Mouse (Mus musculus) embryo, embryonic 11.5 days (tissue): Measurements from ENCODE around the gene Wdr53.
"Not testable (repeated sequence)": the region's sequence is repeated elsewhere in the genome, so short reads cannot be mapped to it uniquely, and the experiment has no call there.

Experiments used
- DNase-seq: peaks from one replicate; pipeline ENCODE4 v3.0.0-alpha.2; 2012; ENCODE audit warnings: low read depth, low spot score

Wdr53 gene

DNA sequence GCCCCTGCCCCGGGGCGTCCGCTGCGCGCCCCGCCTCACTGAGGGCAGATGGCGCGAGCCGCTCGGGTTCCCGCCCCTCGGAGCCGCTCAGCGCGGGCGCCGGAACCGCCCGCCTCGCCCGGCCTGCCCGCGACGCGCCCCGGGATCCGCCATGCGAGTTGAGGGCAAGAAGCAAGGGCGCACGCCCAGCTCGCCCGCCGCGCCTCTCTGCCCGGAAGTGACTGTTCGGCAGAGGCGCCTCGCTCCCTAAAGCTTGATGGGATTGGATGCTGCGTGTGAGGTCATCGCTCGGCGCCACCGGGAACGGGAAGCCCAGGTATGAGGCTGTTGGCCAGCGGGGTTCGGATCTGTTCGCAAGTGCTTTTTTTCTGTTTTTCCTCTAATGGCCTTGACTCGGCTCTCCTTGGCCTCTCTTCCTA is at the start of gene Wdr53, which contains the start of gene Fbxo45:
Wdr53 (plus strand) TSS at position 276 of the 419 bp plus-strand sequence.
Fbxo45 (minus strand) TSS at position 207 of the 419 bp plus-strand sequence.
- peak; percentile 89 for DNase-seq

DNA sequence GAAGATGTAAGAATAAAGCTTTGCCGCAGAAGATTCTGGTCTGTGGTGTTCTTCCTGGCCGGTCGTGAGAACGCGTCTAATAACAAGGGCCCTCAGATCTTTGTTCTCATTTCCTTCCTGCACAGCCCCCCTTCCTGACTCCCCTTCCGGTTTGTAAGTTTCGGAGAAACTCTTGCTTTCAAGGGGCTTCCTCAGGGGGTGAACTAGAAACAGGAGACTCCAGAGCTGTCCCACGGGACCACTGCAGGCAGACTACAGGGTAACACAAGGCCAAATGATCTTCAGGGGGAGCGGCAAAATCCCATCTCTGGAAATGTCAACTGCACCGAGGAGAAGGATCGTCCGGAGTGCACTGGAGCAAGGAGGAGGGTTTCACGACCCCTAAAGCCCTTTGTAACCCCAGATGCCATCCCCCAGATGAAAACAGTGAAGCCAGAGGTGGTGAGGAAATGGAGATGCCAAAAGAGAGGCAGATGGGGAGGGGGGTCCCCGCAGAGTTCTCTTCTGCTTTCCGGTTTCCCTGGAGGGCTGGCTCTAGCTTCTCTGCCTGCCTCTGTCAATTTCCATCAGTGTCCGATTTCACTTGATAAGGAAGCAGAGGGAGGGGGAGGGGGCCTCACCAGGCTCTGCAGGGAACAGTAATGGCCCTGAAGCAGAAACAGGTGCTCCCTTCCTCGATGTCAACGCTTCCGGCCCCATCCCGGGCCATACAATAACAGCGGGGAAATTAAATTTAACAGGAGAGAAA is 46.6 kb upstream of the Wdr53 start:
- DNase-seq, result peak; percentile 54

DNA sequence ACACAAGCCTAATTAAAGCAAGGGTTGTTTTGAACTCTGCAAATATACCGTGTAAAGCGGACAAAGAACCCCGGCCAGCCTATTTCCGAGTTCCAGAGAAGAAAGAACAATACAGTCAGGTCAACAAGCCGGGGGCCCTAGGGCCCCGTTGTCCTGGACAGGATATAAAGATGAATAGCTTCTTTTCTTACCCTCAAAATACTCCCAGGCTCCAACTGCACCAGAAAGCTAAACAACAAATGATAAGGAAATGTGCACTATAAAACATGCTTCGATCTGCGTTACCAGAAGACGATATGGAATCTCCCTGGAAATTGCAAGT is 46.1 kb upstream of the Wdr53 start:
- peak; percentile 17 for DNase-seq

DNA sequence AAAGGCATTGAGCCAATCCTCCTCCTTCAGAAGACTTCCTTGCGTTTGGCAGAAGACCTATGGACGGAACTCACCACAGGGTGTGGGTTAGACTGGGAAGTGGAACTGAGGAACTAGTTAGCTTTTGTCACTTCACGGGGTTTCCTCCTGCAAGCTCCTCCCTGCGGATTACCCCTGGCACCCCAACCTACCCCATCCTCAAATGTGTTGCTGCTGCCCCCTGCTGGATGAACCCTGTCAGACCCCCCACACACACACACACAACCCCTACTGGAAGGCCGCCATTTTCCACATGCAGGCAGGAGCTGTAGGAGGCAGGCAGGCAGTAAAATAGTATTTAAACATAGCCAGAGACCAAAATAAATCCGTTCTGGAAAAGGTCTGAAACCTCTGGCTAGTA is 44.3 kb upstream of the Wdr53 start:
- no peak for DNase-seq

DNA sequence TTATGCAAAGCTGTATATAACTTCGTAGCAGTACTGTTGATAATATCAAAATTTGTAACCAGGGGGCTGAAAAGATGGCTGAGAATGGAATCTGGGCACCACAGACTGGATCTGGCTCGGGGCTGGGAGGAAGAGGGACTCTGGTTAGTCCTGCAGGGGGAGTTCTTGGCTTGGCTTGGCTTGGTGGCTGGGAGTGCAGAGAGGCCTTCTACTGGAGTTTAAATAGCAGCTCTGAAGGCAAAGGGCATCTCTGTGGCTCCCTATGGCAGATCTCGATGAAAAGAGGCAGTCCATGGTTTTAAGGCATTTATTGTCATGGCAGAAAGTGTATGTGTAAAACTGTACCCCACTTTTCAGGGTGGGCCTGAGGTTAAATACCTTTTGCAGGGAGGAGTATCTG is 42.1 kb upstream of the Wdr53 start:
- no peak for DNase-seq

DNA sequence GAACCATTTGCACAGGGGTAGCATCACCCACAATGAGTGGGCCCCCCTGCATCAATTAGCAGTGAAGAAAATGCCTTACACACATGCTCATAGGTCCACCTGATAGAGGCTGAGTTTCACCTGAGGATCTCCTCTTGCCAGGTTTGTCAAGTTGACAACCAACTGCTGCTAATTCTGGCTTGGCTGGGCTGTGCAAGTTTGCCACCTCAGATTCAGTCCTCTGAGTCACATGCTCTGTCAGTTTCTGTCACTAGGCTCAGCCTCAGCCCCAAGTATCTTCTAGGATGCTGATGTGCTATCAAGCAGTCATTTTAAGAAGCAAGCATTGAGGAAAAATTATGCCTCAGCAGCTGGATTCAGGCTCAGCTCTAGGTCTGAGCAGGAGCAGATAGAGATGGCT is 32.9 kb upstream of the Wdr53 start:
- no peak for DNase-seq

DNA sequence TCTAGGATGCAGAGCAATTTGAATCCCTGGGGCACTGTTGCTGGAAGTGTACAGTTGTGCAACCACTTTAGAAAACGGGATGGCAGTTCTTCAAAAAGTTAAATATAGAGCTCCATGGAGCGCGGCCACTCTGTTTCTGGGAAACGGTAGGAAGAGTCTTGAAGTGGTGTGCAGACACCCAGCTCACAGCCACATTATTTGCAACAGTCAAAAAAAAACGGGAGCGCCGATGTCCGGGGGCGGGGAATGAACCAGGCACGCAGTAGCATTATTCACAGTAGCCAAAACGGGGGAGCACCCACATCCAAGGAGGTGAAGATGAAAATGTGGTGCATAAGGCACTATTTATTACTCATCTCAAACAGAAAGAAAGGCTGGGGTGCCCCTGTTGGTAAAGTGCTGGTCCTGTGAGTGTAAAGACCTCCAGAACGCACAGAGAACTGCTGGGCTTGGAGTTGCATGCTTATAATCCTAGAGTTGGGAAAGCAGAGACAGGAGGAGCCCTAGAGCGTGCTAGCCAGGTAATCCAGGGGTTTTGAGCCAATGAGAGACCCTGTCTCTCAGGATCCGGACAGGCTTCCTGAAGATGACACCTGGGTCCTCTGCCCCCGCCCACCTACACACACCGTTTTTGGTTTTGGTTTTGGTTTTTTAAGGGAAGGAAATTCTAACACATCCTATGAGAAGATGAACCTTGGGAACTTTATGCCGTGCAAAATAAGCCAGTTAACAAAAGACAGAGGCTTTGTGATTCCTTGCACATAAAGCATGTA is 32.0 kb upstream of the Wdr53 start:
- DNase-seq, result no peak

DNA sequence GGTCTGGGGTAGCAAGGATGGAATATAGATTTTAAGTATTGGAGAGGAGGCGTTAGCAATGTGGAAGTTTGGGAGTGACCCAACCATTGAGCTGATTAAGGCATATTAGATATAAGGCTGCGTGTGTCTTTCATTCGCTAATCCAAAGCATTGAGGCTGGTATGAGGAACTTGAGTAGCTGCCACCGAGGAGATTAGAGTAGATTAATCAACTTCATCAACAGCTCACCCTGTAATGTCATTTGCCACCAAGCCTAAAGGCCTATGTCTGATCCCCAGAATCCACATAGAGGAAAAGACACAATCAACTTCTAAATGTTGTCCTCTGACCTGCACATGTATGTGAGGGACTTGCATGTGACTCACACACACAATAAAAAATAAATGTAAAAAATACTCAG is 25.2 kb upstream of the Wdr53 start:
- no peak for DNase-seq

DNA sequence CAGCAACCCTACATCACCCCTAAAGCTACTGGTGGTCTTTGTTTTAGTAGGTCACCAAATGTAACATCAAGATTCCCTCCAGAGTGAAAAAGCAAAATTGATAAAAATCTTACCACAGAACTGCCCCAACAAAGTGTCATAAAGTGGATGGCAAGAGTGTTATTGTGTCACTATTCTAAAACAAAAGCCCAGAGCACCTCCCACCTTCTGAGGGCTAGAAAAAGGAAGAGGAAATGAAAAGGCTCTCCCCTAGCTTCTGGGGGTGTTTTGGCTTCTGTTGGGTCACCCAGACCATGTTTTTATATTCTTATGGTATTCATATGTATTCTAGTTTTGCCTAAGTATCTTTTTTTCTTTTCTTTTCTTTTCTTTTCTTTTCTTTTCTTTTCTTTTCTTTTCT is 24.6 kb upstream of the Wdr53 start:
- no peak for DNase-seq

DNA sequence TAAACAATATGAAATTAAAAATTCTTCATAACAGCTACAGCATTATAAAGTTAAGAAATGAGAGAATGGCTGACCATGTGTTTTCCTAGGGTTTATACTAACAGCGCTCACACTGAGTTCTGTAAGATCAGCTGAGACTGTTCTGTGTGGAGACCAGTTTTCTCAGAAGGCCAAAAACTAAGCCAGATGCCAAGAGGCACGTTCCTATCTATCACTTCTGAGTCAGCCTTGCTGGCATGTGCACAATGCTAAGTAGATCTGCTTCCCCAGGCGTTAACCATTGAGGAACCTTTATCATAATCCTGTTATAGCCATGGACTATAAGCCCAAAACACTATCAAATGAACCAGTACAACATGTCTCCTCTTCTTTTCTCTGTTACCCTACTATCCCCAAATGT is 15.0 kb upstream of the Wdr53 start:
- not testable (repeated sequence) for DNase-seq

DNA sequence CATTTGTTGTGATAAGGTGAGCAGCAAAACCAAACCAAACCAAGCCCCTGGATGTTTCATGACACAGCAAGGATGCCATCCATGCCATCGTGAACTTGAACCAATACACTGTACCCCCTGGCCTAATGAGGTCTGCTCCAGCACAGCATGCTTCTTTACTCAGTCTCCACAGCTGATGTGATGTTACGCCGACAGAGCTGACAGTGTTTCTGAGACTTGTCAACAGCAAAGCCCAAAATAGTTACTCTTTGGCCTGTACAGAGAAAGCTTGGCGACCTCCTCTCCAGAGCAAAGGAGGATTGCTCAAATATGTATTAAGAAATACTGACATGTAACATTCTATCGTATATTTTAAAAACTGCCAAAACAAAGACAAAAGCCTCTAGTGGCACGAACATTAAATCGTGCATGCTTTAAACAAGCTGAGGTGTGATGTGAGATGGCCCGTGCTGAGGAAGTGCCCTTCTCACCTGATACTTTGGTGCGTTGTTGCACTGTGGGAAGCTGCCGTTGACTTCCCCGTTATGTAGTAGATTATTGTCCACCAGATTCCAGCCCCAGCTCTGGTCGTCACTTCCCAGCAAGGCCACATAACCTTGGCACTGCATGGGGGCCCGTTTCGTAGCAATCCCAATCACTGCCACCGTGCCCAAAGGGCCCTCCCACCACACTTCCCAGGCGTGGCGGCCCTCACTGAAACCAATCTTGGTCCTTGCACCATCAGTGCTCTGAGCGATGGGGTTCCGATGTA is 8.9 kb upstream of the Wdr53 start:
- DNase-seq, result no peak

DNA sequence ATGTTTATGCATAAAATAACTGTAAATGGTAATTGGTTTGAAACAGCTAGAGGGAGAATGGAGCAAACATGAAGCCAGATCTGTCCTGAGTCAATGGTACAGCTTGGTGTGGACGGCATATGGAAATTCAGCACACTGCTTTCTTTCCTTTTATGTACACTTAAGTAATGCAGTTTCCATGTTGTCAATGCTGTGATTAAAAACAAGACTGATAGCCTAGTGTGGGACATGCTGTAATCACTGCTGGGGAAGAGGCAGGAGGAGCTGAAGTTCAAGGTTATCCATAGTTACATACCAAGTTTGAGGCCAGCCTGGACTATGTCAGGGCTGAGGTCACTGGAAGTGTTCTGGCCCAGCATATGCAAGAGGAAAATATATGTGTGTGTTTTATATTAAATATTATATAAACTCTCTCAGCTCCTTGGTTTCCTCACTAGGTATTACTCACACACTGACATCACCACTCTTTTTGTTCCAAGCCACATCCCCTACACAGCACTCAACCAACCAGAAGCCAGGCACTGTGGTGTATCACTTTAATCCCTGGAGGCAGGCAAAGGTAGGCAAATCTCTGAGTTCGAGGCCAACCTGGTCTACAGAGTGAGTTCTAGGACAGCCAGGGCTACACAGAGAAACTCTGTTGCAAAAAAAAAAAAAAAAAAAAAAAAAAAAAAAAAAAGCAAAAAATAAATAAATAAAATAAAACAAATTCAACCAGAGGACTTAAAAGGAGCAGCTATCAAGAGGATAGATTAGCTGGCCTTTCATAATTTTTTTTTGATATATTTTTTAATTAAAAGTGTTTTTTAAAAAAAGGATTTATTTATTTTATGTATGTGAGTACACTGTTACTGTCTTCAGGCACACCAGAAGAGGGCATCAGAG is 7.4 kb upstream of the Wdr53 start:
- DNase-seq, result no peak

DNA sequence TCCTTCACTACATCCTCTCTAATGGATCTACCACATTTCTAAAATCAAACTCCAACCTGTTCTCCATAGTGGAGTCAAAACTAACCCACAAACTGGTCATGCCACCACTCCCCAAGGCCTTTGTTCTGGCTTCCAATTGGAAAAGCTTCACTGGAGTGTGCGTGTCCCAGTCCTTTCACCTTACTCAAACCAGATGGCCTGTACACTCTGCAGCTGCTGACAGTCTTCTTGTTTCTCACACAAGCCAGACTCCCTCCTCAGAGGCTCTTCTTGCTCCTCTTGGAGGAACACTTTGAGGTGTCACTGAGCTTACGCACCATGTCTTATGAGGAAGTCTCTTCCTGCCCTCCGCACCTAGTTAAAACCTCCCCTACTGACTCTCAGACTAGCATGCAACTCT is 3.1 kb upstream of the Wdr53 start:
- DNase-seq, result no peak

DNA sequence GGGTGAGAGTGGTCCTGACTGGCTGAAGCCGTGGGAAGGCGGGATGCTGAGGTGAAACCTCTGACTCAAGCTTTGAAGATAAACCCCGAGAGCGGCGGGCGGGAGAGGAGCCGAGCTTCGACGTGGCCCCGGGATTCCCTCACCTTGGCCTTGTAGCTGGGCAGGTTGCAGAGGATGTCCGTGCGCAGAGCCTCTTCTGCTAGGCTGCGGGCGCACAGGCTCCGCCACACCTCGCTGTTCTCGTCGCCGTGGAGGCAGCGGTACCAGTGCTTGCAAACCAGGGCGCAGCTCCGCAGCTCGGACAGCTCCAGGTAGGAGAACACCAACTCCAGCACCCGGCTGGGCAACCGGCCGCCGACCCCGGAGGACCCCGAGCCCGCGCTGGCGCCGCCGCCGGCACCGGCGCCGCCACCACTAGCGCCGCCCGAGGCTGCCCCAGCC is 656 bp upstream of the Wdr53 start:
- peak; percentile 34 for DNase-seq

DNA sequence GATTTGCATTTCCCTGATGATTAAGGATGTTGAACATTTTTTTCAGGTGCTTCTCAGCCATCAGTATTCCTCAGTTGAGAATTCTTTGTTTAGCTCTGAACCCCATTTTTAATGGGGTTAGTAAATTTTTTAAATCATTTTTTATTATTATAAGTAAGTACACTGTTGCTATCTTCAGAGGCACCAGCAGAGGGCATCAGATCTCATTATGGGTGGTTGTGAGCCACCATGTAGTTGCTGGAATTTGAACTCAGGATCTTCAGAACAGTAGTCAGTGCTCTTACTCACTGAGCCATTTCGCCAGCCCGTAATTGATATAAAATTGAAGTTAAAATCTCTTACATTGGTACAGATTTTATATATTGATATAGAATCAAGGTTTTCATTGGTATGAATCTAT is 17.2 kb downstream of the Wdr53 start:
- DNase-seq, result not testable (repeated sequence)

DNA sequence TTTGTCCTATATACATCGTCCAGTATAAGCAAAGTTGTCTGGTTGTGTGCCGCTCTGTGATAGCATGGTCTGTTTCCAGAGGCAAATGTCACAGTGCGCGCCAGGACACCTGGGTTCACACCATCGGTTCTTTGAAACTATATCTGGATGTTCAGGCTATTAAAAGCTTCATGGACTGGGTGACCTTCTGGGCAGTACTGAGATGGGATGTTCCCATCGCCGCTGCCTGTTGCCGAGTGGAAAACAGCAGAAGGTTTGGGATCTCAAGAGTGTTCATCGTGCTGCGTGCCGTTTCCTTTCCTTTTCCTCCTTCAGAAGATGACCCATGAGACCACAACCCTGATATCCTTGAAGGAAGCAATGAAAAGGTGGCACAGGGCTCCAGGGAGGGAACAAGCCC is 24.3 kb downstream of the Wdr53 start, which contains the start of gene Smco1:
Smco1 (plus strand) TSS at position 178 of the 400 bp plus-strand sequence.
- no peak for DNase-seq

DNA sequence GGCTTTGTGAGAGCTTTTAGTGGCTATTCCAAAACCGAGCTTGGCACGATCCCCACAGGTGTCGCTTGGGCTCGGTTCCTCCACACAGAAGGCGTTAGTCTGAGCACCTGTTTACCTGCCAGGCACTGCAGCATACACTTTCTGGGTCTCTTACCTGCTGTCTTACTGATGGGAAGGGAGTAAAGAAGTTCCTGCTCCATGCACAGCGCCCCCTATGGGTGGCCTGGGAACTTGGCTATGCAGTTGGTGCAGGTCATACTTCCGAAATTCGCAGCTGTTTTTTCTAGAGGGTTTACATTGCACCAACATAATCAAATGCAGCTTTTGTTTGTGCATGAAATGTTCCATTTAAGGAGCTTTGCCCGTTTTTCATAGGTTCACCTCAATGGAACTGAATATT is 26.3 kb downstream of the Wdr53 start:
- no peak for DNase-seq

DNA sequence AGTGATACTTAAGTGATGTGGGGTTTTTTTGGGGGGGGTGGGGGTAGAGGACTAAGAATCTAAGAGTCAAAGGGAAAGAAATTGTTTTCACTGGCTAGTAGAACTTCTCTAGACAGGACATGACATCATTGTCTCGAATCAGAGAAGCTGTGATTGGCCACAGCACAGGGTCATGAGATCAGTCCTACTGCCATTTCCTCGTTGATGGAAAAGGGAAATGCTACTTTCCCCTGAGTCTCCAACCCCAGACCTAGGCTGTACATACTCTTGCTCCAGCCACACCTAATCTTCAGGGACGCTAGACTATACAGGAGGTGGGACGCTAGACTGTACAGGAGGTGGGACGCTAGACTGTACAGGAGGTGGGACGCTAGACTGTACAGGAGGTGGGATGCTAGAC is 28.0 kb downstream of the Wdr53 start:
- no peak for DNase-seq

DNA sequence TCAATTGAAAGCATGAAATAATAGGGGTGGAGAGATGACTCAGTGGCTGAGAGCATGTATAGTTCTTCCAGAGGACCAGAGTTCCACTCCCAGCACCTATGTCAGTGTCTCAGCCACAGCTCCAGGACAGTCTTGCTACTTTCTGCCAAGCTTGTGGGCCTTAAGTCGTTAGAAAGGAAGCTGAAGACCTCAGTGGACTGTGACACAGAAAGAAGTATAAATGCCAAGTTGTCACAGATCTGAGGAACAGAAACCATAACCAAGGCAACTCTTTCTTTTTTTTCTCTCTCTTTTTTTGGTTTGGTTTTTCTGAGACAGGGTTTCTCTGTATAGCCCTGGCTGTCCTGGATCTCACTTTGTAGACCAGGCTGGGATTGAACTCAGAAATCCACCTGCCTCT is 28.8 kb downstream of the Wdr53 start:
- DNase-seq, result no peak

DNA sequence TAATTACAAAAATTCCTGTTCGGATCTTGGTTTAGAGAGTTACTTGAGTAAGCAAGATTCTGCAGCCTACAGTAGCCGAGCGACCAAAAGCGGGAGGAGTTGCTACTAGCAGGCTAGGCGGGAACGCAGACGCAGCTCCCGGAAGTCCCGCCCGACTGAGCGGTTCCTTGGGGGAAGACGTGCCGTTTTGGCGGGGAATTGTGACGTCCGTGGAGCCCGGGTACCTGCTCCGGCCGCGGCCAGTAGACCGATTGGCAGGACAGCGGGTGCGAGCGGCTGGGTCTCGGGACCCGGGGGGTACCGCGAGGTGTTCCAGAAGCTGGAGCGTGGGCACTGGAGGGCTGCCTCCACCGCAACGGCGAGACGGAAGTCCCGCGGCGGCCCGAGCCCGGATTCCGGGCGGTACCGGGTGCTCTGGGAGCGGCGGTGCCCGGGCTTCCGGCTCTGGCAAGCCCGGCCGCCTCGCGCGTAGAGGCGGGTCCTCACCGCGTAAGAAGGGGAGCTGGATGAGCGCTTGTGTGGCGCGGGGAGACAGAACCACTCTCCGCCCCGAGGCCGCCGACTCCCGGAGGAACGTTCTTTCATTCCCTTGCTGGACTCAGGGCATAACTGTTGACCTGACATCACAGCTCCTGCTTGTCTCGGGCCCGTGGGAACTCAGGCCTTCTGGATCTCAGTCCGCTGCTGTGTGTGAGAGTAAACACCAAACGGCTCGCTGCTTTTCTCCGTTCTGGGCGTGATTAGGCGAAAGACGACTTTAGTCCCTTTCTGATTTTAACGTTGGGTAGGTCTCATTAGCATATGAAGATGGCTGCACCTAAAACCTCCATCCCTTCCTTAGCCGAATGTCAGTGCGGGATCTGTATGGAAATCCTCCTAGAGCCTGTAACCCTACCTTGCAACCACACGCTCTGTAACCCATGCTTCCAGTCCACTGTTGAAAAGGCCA is 30.6 kb downstream of the Wdr53 start, which contains the start of gene Rnf168:
Rnf168 (plus strand) TSS at position 152 of the 949 bp plus-strand sequence.
- DNase-seq, result peak; percentile 80
